Mouse (Mus musculus) embryonic fibroblast, embryonic 13.5 days (primary cell): Measurements from ENCODE around the gene Bcl7a. TPM values are rescaled to one million over a fixed set of nuclear protein-coding genes. Genes with fewer than 3 reads are reported as not detected.

Experiments
- H3K27ac ChIP-seq: 2 replicates; pipeline ENCODE4 v1.5.1; 2012; ENCODE audit warnings: low read length, control low read depth, inconsistent platforms; ENCODE audit not compliant: insufficient read depth
- H3K4me1 ChIP-seq: 2 replicates; pipeline ENCODE4 v1.6.1; 2011; ENCODE audit warnings: low read length; ENCODE audit not compliant: control insufficient read depth, insufficient read depth
- H3K4me3 ChIP-seq: 2 replicates; pipeline ENCODE4 v1.5.1; 2011; ENCODE audit warnings: mild to moderate bottlenecking, control low read depth, low read length; ENCODE audit not compliant: insufficient read depth
- CTCF ChIP-seq: IDR thresholded peaks from 2 replicates; pipeline ENCODE4 v1.5.1; 2011; ENCODE audit warnings: mild to moderate bottlenecking, control low read depth, low read length, moderate library complexity, borderline replicate concordance; ENCODE audit not compliant: insufficient read depth
- POLR2A ChIP-seq: IDR thresholded peaks from 2 replicates; pipeline ENCODE4 v1.6.1; 2011; ENCODE audit warnings: low read depth, mild to moderate bottlenecking, control low read depth, low read length, moderate library complexity
- polyA plus RNA-seq: library from polyadenylated mRNA; stranded (reverse); fragments of >200 nt; gene quantifications from 2 replicates; pipeline ENCODE4 v1.2.4, GENCODE M21; 2011; ENCODE audit warnings: low read depth; ENCODE audit not compliant: missing spikeins, insufficient read length

The Bcl7a gene
- polyA plus RNA-seq: 9.9 and 11.2 TPM in 2 replicates

GRCm38 (mm10) chr5:123343707-123344627, at the start of gene Bcl7a:
TSS of gene Bcl7a (plus strand) at chr5:123343834.
- Histone ChIP-seq H3K27ac (peak within 1 kb of the TSS; percentile 70), H3K4me3 (peak within 1 kb of the TSS; percentile 67), H3K4me1 (no peaks in the 10 kb centered on the region)
- TF ChIP-seq CTCF (no peak), POLR2A (peak; percentile 71)

- H3K27ac ChIP-seq: no peak overlapping the region
- no peak for TF ChIP-seq POLR2A
- TF ChIP-seq CTCF: no peak
Measured at GRCm38 (mm10) chr5:123294653-123295052, 49.0 kb upstream of the Bcl7a start.

DNA sequence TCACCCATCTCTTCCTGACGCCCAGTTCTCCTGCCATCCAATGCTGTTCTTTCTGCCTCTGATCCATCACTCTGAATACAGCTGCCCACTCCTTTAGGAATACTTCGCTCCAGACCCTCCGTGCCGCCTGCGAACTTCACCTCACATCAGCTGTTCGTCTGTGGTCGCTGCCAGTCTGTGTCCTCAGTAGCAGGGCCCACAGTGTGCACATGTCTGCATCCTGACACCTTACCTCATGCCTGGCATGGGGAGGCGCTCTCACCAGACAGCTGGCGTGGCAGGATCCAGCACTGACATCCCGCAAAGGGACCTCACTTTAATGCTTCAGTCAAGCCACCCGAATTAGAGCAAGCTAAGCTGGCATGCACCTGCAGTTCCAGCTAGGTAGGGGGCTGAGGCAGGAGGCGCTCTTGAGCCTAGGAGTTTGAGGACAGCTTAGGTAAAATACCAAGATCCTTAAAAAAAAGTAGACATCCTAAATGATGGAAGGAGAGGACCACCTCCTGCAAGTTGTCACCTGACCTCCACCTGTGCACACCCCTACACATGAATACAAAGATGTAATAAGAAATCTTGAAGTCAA, 47.3 kb upstream of the Bcl7a start:
- no peak for TF ChIP-seq POLR2A
- TF ChIP-seq CTCF: peak; percentile 27; the same call in 1 of the 2 replicates
- Histone ChIP-seq H3K4me3 (no peak overlapping the region), H3K4me1 (no peaks in the 10 kb centered on the region), H3K27ac (no peak overlapping the region)

More at GRCm38 (mm10) chr5:123294653-123295052, 49.0 kb upstream of the Bcl7a start:
- no peaks in the 10 kb centered on the region for H3K4me1 ChIP-seq
- no peak overlapping the region for H3K4me3 ChIP-seq

GRCm38 (mm10) chr5:123296972-123297754, 46.5 kb upstream of the Bcl7a start:
- no peak overlapping the region for H3K4me3 ChIP-seq
- H3K4me1 ChIP-seq: no peaks in the 10 kb centered on the region
- no peak overlapping the region for H3K27ac ChIP-seq
- TF ChIP-seq POLR2A (no peak), CTCF (no peak)

GRCm38 (mm10) chr5:123297830-123298229, 45.8 kb upstream of the Bcl7a start:
- no peak overlapping the region for H3K4me3 ChIP-seq
- H3K4me1 ChIP-seq: no peaks in the 10 kb centered on the region
- TF ChIP-seq CTCF (no peak), POLR2A (no peak)
- no peak overlapping the region for H3K27ac ChIP-seq

- no peak for TF ChIP-seq CTCF
- no peak for TF ChIP-seq POLR2A
- Histone ChIP-seq H3K27ac (no peak overlapping the region), H3K4me1 (no peaks in the 10 kb centered on the region), H3K4me3 (no peak overlapping the region)
Measured at GRCm38 (mm10) chr5:123298526-123298925, 45.1 kb upstream of the Bcl7a start.

DNA sequence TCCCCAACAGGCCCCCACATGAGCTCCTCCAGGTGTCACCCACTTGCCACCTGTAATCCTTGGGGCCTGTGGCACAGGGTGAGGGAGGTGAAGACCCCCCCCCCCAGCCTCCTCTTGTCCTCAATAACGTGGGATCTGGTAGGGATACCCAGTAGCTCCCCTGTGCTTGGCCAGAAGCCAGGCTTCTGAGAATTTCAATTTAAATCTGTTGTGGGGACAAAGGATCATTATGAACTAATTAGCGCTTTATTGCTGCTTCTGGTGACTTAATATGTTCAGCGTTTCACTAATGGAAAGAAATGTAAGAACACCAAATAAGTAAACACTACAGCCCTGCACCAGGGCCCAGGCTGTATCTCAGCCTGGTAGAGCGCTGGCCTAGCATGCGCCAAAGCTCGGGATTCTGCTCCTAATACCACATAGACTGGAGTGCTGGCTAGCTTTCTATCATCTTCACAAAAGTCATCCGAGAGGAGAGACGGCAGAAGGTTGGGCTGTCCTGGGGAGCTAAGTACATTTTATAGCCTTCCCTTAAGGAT, 43.1 kb upstream of the Bcl7a start:
- no peak for TF ChIP-seq POLR2A
- no peak for TF ChIP-seq CTCF
- H3K27ac ChIP-seq: no peak overlapping the region

DNA sequence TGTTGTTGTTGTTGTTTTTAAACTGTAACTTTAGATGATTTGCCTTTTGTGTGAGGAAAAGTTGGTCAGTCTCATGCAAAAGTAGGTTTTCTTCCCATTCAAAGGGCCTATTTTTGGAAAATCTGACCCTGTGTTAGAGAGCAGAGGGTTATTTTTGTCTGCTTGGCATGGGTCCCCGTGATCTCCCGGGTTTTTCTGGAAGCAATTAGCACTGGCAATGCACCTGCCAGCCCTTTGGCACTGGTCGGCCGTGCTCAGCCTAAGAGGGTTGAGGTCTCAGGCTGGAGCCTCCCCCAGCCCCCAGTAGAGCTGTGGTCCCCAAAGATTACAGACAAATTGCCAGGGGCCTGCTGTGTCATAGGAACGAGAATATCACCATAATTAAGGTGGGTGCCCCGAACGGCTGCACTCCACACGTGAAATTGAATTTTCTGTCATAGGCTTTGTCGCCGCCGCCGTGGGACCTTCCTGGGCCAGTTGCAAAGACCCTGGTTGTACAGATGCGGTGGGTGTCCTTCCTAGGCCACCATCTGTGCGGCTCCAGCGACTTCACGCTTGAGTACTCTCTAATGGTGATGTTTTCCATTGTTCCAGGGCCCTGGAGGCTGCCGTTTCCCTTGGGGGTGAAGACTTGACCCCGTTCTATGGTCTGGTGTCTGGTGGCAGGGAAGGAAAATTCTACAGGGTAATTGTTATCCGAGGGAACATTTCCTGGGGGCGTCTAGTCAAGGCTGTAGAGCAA, 41.7 kb upstream of the Bcl7a start:
- H3K4me1 ChIP-seq: no peaks in the 10 kb centered on the region
- H3K4me3 ChIP-seq: no peak overlapping the region
- H3K27ac ChIP-seq: no peak overlapping the region
- no peak for TF ChIP-seq CTCF
- no peak for TF ChIP-seq POLR2A

More for the DNA sequence above, 43.1 kb upstream of the Bcl7a start:
- no peak overlapping the region for H3K4me3 ChIP-seq
- H3K4me1 ChIP-seq: no peaks in the 10 kb centered on the region
